Mouse (Mus musculus): ENCODE data around the gene Cyp2b19.
"Not testable (repeated sequence)": the region's sequence is repeated elsewhere in the genome, so short reads cannot be mapped to it uniquely, and the experiment has no call there.

Cyp2b19 gene

DNA sequence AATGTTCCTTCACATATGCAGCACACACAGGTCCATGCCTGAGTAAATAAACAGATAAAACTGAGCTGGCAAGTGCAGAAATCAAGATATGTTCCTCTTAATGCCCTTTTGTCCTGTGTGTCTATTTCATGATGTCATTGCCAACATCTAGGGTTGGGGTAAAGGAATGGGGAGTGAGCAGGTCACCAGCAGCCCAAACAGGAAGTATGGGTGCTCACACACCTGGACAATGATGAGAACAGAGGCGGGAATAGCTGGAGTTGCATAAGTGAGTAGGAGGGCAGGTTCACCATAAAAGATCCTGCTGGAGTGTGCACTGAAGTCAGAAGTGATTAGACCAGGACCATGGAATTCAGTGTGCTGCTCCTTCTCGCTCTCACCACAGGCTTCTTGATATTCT lies at the start of gene Cyp2b19:
Cyp2b19 (plus strand) TSS at position 301 of the 400 bp plus-strand sequence.
- no peak for DNase-seq (ENCODE audit: inconsistent ontology term)

DNA sequence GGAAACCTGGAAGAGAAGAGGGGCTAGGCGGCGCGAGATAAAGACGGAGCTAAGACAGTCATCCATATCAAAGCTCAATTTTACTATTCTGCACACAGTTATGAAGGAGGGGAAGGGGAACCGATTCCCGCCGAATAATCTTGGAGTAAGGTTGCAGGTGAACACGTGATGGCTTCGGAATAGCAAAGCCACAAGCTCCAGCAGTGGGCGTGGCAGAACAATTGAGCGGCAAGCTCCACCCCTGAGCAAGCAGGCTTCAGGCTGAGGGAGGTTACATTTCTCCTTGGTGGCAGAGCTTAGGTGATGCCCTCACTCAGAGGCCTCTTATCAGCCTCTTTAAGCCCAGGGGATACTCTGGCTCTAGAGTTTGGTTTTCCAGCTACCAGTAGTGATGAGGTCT lies 45.9 kb upstream of the Cyp2b19 start:
- DNase-seq (ENCODE audit: inconsistent ontology term): no peak

DNA sequence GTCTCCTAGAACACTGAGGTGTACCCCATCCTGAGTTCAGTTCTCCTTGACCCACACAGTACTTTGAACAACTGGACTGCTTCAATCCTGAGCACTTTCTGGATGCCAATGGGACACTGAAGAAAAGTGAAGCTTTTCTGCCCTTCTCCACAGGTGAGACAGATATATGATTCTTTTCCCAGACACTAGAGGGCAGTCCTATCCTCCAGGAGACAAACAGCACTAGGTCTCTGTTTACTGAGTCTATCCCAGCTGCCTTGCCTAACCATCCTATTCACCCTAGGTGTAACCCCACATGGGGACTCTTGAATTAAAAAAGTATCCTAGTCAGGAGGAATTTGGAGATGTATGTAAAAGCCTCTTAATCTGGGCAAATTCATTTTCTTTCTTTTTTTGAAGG lies 18.0 kb upstream of the Cyp2b19 start:
- DNase-seq (ENCODE audit: inconsistent ontology term): no peak

DNA sequence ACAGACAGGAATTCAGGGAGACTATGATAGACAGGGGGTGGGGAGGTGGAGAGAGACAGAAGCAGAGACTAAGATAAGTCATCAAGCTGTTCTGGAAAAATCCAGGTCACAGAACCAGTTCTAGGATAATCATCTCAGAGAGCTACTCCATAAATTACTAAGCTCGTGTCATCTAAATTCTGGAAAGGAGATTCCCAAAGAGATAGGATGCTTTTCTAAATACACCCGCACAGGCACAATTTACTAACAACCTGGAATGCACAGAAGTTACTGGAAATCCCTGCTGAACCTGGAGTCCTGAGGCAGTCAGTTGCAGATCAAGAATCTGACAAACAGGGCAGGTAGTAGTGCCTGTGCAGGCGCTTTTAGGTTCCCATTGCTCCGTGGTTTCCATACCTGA lies 13.0 kb upstream of the Cyp2b19 start:
- DNase-seq (ENCODE audit: inconsistent ontology term): no peak

DNA sequence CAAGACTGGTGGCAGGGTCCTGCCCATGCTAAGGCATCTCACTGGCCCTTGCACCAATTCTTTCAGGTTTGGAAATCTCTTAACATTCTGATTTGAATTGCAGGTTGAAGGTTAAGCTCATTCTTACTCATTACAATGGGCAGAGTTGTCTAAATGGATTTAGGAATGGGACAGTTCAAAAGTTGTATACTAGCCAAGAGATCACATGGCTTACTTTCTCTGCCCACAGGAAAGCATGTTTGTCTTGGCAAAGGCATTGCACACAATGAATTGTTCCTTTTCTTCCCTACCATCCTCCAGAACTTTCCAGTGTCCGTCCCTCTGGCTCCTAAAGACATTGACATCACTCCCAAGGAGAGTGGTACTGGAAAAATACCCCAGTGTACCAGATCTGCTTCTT lies 11.5 kb upstream of the Cyp2b19 start:
- no peak for DNase-seq (ENCODE audit: inconsistent ontology term)

DNA sequence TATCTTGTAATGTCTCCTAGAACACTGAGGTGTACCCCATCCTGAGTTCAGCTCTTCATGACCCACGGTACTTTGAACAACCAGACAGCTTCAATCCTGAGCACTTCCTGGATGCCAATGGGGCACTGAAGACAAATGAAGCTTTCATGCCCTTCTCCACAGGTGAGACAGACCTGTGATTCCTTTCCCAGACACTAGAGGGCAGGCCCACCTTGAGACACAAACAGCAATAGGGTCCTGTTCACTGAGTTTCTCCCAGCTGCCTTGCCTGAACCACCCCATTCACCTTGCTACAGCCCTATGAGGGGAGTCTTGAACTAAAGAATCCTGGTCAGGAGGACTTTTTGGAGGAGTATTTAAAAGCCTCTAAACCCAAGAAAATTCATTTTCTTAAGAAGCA lies 10.1 kb downstream of the Cyp2b19 start:
- DNase-seq (ENCODE audit: inconsistent ontology term): no peak

DNA sequence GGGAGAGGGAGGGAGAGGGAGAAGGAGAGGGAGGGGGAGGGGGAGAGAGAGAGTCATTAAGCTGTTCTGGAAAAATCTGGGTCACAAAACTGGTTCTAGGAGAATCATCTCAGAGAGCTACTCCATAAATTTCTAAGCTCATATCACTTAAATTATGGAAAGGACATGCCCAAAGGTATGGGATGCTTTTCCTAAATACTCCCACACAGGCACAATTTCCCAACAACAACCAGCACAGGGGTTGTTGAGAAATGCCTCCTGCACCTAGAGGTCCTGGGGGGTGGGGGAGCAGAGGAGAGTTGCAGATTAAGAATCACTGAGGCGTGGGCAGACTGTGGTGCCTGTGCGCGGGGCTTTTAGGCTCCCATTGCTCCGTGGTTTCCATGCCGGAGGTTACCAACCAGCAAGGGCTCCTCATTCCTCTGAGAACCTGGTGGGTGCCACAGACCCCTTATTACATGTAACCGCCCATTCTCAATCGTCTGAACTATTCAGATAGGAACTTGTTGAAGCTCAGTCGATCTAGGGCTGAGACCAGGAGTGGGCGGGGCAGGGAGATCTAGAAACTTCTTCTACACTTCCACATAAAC lies 13.0 kb downstream of the Cyp2b19 start:
- DNase-seq (ENCODE audit: inconsistent ontology term): no peak

DNA sequence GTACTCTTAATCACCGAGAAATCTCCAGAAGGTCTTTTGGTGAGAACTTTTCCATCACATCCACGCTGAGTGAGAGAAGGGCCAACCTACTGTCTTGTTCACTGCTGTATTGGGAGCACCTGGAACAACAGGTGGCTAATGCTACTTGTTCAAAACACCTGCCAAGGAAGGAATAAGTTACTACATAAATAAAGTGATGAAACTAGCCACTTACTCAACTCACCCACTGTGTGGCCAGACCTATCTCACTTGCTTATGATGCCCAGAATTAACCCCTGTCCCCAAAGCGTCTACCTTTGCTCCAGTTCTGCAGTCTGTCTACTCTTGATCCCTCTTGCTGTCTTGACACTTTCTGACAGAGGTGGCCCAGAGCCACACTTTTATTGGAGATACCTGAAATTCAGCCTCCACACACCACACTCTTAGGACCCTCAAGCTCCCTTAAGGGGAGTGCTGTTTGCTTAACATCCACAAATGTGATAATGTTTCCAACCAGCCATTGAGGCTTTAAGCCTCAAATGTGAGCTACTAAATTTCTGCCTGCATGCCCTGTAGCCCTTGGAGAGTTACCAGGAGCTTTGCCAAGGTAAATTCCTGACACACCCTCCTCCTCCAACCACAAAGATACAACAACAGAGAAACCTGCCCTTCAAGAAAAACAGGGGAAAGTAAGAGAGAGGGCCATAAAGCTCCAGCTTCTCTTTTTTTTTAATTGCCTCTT lies 16.1 kb downstream of the Cyp2b19 start:
- DNase-seq (ENCODE audit: inconsistent ontology term): no peak

DNA sequence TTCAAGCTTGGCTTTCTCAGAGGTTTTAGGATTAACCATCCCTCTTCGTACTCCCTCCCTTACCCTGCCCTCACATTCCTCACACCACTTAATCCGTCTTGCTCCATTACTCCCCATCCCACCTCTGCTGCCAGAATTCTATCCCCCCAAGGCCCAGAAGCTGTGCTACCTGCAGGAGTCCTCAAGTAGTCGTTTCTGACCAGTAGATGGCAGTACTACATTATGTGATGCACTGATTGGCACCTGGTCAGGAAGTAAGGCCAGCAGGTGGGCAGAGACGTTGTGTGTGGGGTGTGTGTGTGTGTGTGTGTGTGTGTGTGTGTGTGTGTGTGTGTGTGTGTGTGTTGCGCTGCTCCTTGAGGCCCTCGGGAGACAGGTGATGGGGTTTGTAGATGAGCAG lies 18.9 kb downstream of the Cyp2b19 start:
- DNase-seq (ENCODE audit: inconsistent ontology term): no peak

DNA sequence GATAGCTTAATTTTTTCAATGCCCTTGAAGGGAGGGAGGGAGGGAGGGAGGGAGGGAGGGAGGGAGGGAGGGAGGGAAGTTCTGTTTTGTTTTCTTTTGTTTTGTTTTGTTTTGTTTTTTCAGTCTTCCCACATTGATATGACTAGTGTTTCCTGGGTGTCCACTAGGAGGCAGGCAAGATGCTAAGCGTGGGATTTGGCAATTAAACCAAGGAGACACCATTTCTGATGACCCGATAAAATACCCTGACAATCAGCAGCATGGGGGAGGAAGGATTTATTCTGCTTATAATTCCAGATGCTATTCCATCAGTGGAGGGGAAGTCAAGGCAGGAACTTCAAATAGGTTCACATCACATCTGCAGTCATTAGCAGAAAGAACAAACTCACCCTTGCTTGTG lies 20.9 kb downstream of the Cyp2b19 start:
- DNase-seq (ENCODE audit: inconsistent ontology term): no peak

DNA sequence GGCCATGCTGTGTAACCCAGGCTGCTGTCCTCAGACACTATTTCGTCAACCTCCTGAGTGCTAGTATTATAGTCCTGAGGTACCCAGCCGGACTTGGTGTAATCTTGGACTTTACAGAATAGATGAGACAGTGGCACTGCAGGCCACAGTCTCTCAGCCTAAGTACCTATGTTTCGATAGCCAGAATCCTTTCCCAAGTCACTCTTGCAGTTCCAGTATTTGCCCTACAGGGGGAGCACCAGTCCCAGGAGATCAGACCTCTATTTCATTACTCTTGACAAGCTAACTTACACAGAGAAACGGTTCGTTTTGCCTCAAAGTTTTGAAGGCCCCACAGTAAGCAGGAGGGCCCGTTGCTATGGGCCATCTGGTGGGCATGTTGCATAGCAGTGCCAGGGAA lies 21.5 kb downstream of the Cyp2b19 start:
- DNase-seq (ENCODE audit: inconsistent ontology term): peak; percentile 14

DNA sequence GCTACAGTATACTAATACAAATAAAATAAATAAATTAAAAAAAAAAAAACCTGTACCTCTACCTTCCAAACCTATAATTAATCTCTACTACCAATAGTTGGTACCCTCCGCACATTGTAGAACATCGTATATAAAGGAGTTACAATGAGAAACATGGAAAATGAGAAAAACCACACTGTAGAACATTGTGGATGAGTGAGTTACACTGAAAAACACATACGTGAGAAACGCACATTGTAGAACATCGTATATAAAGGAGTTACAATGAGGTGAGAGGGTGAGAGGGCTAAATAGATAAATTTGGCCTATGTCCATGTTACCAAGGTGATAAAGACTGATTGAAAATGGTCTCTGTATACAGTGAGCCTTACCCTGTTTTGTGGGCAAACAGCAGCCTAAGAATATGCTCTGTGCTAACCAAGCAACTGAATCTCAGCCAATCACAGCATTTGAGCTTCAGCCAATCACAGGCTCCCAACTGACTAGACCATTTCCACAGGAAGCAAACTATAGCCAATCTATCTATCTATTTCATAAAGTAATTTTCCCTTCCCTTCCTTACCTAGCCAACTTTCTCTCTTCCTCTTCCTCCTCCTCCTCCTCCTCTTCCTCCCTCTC lies 23.0 kb downstream of the Cyp2b19 start:
- DNase-seq (ENCODE audit: inconsistent ontology term): no peak

DNA sequence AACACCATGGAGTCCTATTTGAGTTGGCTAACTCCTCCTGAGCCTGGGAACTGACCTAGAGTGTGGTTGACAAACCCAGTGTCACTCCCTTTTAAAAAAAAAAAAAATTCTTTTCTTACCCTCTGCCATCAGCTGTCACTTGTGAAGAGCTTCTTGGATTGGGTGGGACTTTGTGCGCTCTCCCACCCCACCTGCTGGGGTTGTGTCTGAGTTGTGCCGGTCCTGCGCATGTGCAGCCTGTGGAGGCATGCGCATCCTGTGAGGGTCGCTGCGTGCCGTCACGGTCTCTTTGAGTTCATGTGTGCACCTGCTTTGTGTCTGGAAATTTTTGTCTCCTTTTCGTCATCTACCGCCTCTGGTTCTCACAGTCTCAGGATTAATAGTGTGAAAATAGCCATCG lies 23.6 kb downstream of the Cyp2b19 start:
- DNase-seq (ENCODE audit: inconsistent ontology term): no peak

DNA sequence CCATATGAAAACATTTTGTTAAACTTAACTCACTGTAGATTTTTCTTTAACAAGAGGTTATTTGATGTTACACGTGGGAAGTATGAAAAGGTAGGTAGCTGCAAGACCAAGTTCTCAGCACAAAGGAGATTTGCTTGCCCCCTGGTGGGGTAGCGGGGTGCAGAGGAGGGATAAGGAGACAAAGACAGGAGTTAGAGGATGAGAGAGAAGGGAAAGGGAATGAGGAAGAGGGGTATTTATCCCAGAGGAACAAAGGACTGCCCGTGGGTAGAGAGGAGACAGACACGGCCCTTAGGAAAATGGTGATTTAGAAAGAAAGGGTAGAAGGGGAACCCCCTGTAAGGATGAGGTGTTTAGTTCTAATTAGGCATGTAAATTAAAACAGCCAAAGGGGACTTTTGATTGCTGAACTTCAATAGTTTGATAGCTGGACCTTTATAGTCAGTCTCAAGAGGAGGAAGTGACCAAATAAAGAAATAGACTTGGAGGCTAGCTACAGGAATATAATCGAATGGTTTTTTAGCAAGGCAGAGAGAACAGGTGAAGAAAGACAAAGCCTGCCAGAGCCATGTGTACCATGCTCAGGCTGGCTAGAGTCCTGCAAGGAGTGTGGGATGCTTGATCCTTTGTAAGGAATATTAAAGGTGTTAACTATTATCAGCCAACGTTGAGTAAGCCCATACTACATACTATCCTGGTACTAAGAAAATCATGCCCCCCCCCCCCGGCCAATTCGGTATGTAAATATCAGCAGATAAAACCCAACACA lies 24.2 kb downstream of the Cyp2b19 start:
- no peak for DNase-seq (ENCODE audit: inconsistent ontology term)

DNA sequence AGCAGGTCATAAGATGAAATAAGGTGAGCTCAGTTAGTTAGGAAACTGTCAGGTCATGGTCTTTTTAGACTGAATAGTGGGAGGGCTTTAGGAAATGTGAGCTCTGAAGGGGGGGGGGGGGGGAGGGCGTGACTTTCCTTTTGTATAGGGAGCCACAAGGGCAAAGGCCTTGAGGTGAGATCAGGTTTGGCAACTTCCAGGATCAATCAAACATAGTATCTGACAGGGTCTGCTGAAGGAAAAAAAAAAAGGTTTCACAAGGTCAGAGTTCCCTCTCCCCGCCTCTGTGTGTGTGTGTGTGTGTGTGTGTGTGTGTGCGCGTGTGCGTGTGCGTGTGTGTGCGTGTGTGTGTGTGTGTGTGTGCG lies 24.8 kb downstream of the Cyp2b19 start:
- no peak for DNase-seq (ENCODE audit: inconsistent ontology term)

DNA sequence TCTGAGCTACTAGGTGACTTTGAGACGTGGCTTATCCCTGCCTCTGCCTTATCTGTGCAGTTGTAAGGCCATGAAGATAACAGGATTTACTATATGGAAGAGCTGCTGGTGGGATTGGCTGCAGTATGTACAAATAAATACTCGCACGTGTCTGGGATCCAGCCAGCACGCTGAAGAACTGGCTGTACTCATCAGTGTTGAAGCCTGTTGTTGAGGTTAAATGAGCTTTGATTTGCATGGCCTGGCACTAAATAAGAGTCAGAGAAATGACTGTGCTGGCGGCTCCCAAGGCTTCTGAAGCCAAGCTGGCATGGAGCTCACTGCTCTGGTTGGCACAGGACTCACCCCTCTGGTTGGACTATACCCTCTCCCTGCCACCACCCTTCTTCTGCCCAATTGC lies 26.2 kb downstream of the Cyp2b19 start:
- DNase-seq (ENCODE audit: inconsistent ontology term): no peak

DNA sequence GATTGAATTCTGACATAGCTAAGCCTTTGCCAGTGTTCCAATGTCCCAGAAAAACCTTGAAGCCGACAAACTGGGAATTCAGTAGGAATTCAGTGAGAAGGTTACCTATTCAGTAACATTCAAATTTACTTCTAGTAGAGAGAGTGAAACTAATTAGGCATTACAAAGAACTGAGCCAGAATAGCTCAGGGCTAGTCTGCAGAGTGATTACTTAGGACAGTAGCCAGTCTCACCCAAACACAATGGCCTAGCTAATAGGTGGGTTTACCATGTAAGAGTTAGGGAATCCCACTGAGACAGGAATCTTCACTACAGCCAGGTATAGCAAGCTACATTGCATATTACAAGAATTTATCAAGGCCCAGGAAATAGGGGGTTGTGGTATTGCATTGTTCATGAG lies 29.1 kb downstream of the Cyp2b19 start:
- DNase-seq (ENCODE audit: inconsistent ontology term): not testable (repeated sequence)

DNA sequence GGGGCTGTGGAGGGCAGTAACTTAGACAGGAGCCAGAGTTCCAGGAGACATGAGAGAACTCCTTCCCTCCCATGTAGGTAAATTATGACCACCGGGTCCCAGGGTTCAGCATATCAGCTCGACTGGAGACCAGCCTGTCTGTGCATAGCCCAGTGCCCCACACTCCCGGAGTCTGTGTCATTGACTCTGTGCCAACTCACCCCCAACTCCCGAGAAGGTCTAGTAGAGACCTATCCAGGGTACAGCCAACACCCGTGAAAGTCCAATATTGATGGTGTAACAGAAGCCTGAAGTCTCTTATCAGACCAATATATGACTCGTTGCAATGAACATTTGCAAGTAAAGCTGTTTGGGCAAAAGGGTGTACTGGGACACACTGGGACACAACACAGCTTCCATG lies 33.0 kb downstream of the Cyp2b19 start:
- no peak for DNase-seq (ENCODE audit: inconsistent ontology term)

DNA sequence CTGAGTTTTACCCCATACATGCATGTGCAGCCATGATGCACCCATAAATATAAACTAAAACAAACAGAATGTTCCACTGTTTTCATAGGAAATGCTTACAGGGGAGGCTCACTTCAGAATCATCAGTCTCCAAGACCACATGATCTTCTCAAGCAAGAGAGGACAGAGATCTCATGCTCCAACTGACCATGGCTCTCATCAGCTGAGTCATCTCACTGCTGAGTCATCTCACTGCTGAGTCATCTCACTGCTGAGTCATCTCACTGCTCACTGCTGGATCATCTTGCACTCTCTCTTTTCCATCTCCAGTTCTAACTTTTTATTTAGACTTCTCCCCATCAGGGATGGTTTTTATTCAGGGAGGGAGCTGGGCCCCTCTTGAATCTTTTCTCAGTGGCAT lies 43.2 kb downstream of the Cyp2b19 start:
- peak; percentile 36 for DNase-seq (ENCODE audit: inconsistent ontology term)

DNA sequence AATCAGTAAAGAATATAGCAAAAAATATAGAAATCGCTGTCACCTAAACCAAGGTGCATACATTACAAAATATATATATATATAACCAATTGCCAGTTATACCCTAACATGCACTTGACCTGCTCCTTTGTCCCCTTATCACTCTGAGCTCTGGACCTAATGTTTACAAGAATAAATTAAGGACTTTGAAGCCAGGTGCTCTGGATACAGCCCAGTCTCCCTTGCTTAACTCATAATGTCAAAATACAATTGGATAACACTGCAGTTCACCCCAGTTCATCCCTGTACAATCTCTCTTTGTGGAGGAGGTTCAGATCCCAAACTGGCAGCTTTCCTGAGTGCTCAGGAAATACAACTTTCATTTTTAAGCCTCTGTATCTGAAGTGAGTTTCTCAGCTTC lies 44.1 kb downstream of the Cyp2b19 start:
- no peak for DNase-seq (ENCODE audit: inconsistent ontology term)

DNA sequence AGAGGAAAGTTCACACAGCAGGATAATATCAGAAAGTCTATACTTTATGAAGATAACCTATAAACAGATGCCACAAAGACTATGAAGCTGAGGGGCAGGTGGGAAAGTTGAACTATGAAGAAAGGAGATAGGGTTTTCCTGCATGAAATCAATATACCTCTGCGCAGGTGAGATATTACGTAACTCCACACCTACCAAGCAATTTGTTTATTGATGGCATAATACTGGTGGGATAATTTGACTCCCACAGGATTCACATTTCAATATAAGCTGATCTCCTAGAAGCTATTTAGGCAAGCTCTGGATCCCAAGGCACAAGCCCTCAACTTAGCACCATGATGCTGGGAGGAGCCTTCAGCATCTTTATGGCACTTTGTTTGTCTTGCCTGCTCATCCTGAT lies 51.6 kb downstream of the Cyp2b19 start, which contains the start of gene Cyp2g1:
Cyp2g1 (plus strand) TSS at position 301 of the 400 bp plus-strand sequence.
- DNase-seq (ENCODE audit: inconsistent ontology term): no peak

Measured in Muller cell, postnatal 12 days (primary cell).